Mouse (Mus musculus) liver, embryonic 16.5 days (tissue): ENCODE results near the gene Slc2a2. TPM values are rescaled to one million over a fixed set of nuclear protein-coding genes. Genes with fewer than 3 reads are reported as not detected.

Source experiments
- ATAC-seq: fragments of 200-750 bp; cut with Nextera tagmentation; 2 replicates; pipeline ENCODE4 v1.8.0; 2017; ENCODE audit warnings: low read depth, mild to moderate bottlenecking, moderate number of reproducible peaks, moderate library complexity
- H3K27ac ChIP-seq: fragments of 300-500 bp; sonication (generic); 2 replicates; pipeline ENCODE4 v1.5.1; 2014; ENCODE audit warnings: mild to moderate bottlenecking, low read length
- H3K27me3 ChIP-seq: fragments of 300-500 bp; sonication (generic); 2 replicates; pipeline ENCODE4 v1.6.1; 2014; ENCODE audit warnings: low read depth, low read length, mixed read lengths; ENCODE audit not compliant: control insufficient read depth, insufficient read depth
- H3K36me3 ChIP-seq: fragments of 300-500 bp; sonication (generic); 2 replicates; pipeline ENCODE4 v1.6.1; 2014; ENCODE audit warnings: mild to moderate bottlenecking; ENCODE audit not compliant: control insufficient read depth, insufficient read depth
- H3K4me1 ChIP-seq: fragments of 300-500 bp; sonication (generic); 2 replicates; pipeline ENCODE4 v1.6.1; 2014; ENCODE audit warnings: low read depth, low read length, mixed read lengths; ENCODE audit not compliant: control insufficient read depth
- H3K4me2 ChIP-seq: fragments of 300-500 bp; sonication (generic); 2 replicates; pipeline ENCODE4 v1.6.1; 2014; ENCODE audit warnings: low read depth, low read length, mixed read lengths
- H3K4me3 ChIP-seq: fragments of 300-500 bp; sonication (generic); 2 replicates; pipeline ENCODE4 v1.5.1; 2014; ENCODE audit warnings: low read depth, mild to moderate bottlenecking, low read length
- H3K9ac ChIP-seq: fragments of 300-500 bp; sonication (generic); 2 replicates; pipeline ENCODE4 v1.6.1; 2014; ENCODE audit warnings: low read depth, low read length
- H3K9me3 ChIP-seq: fragments of 300-500 bp; sonication (generic); replicated peaks from 2 replicates; pipeline ENCODE4 v1.6.1; 2016; ENCODE audit warnings: low read length; ENCODE audit not compliant: control insufficient read depth
- WGBS: fragments of 180-500 bp; shearing (Covaris S2); extraction: QIAGEN DNeasy Blood & Tissue Kit; methylation state at CpG from one replicate; pipeline ENCODE4 v1.1.7; 2014; ENCODE audit not compliant: insufficient replicate concordance; 5-methylcytosine and 5-hydroxymethylcytosine counted together
- polyA plus RNA-seq: library from polyadenylated mRNA; unstranded; fragments of >200 nt; fragmentation: Nextera tagmentation; extraction: Ambion mirVana; gene quantifications from 2 replicates; pipeline ENCODE4 v1.2.1, GENCODE M21; 2015

Gene Slc2a2
- polyA plus RNA-seq, 1 experiment from 2014 or later = 48.4 TPM

DNA sequence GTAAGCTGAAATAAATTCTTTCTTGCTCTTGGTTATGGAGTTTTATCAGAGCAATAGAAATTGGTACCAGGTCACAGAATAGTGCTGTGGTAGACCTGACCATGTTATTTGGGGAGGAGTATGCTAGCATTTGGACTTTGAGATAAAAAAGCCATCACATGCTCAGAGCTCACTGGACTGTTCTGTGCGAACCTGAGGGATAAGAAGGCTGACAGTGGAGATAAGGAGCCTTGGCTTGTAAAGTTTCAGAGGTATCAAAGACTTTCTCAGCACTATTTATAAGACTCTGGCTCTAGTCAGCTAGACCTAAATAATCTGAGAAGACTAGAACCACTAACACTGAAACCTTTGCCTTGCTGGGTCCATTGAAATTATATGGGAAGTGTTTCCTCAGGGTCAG, 78.3 kb downstream of the Slc2a2 start:
- Histone ChIP-seq H3K27me3 (no peaks in the 10 kb centered on the region), H3K9me3 (no peaks in the 10 kb centered on the region), H3K36me3 (no peaks in the 10 kb centered on the region), H3K4me1 (peaks cover 33% of the 10 kb centered on the region), H3K27ac (peak overlapping the region; percentile 100), H3K9ac (peak overlapping the region; percentile 64), H3K4me2 (peak overlapping the region; percentile 86), H3K4me3 (peak overlapping the region; percentile 42)
- ATAC-seq = peak; percentile 92
- 26% methylated on average over 1 of the region's 1 CpGs for WGBS

DNA sequence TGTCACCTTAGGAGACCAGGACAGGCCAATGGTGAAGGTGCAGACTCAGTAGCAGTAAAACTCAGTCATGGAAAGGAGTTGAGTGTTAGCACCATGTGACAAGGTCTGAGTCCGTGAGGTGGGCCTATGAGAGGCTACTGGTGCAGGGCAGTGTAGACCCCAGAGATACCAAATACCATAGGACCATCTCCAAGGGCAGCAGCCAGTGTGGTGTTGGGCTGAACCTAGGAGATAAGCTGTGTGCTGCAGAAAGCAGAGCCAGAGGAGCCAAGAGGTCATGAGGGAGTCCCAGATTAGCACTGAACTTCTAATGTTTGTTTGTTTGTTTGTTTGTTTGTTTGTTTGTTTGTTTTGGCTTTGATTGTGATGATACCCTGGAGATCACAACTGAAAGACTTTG, 78.8 kb downstream of the Slc2a2 start:
- Histone ChIP-seq H3K9me3 (no peaks in the 10 kb centered on the region), H3K9ac (peak overlapping the region; percentile 50), H3K27me3 (no peaks in the 10 kb centered on the region), H3K36me3 (no peaks in the 10 kb centered on the region), H3K27ac (peak overlapping the region; percentile 100), H3K4me3 (peak overlapping the region; percentile 10; the same call in 1 of the 2 replicates), H3K4me1 (peaks cover 36% of the 10 kb centered on the region), H3K4me2 (peak overlapping the region; percentile 86)
- 14% methylated on average over 1 of the region's 1 CpGs for WGBS
- ATAC-seq = peak; percentile 69

DNA sequence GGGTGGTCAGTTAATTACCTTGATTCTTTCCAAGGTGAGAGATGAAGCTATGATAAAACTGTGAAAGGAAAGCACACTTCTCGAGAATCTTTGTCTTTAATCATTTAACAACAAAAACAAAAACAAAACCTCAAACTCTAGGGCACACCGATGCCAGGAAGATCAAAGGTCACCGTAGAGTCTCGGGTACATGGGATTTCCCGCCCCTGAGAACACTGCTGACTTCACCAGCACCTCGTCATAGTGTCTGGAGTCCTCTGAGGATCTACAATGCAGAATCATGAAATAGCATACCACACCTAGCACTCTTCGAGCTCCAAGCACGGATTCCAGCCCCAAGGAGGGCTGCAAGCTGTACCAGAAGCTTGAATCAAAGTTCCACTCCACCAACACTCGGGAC, 82.8 kb downstream of the Slc2a2 start:
- Histone ChIP-seq H3K27me3 (no peaks in the 10 kb centered on the region), H3K4me3 (peak overlapping the region; percentile 84; the same call in 1 of the 2 replicates), H3K9me3 (no peaks in the 10 kb centered on the region), H3K9ac (no peak overlapping the region), H3K4me1 (peaks cover 29% of the 10 kb centered on the region), H3K27ac (no peak overlapping the region), H3K4me2 (peak overlapping the region; percentile 95), H3K36me3 (no peaks in the 10 kb centered on the region)
- 69% methylated on average over 9 of the region's 9 CpGs for WGBS
- ATAC-seq = no peak

Other genes starting within 250 kb of the Slc2a2 start
- 4.8 and 5.6 TPM in 2 replicates for gene Eif5a2, start 83.4 kb downstream of the Slc2a2 start, polyA plus RNA-seq
- gene Rpl22l1, start 107.5 kb downstream of the Slc2a2 start, polyA plus RNA-seq = 171 and 200 TPM in 2 replicates
- gene Gm1527, start 194.7 kb downstream of the Slc2a2 start, polyA plus RNA-seq = not detected in 2 replicates